Mouse (Mus musculus) heart, postnatal 0 days (tissue): Measurements from ENCODE around the gene Mbnl2. TPM values are rescaled to one million over a fixed set of nuclear protein-coding genes. Genes with fewer than 3 reads are reported as not detected.

Experiments
- ATAC-seq: fragments of 200-750 bp; cut with Nextera tagmentation; 2 replicates; pipeline ENCODE4 v1.8.0; 2017; ENCODE audit warnings: low read depth, moderate number of reproducible peaks, moderate library complexity; ENCODE audit not compliant: insufficient read depth
- DNase-seq: peaks from one replicate; pipeline ENCODE4 v3.0.0-alpha.2; 2016; ENCODE audit warnings: low spot score
- H3K27ac ChIP-seq: fragments of 300-500 bp; sonication (generic); 2 replicates; pipeline ENCODE4 v1.5.1; 2014; ENCODE audit warnings: low read depth, mild to moderate bottlenecking
- H3K27me3 ChIP-seq: fragments of 300-500 bp; sonication (generic); 2 replicates; pipeline ENCODE4 v1.6.1; 2014; ENCODE audit warnings: low read length, mixed read lengths; ENCODE audit not compliant: control insufficient read depth, insufficient read depth
- H3K36me3 ChIP-seq: fragments of 300-500 bp; sonication (generic); replicated peaks from 2 replicates; pipeline ENCODE4 v1.6.1; 2014; ENCODE audit warnings: low read length, mixed read lengths; ENCODE audit not compliant: control insufficient read depth, insufficient read depth
- H3K4me1 ChIP-seq: fragments of 300-500 bp; sonication (generic); 2 replicates; pipeline ENCODE4 v1.6.1; 2014; ENCODE audit warnings: antibody characterized with exemption; ENCODE audit not compliant: control insufficient read depth, insufficient read depth
- H3K4me2 ChIP-seq: fragments of 300-500 bp; sonication (generic); 2 replicates; pipeline ENCODE4 v1.6.1; 2014; ENCODE audit warnings: low read depth, mild to moderate bottlenecking, low read length, moderate library complexity
- H3K4me3 ChIP-seq: fragments of 300-500 bp; sonication (generic); 2 replicates; pipeline ENCODE4 v1.5.1; 2014; ENCODE audit warnings: low read depth, low read length
- H3K9ac ChIP-seq: fragments of 300-500 bp; sonication (generic); replicated peaks from 2 replicates; pipeline ENCODE4 v1.6.1; 2014; ENCODE audit warnings: low read depth, low read length, mixed read lengths
- H3K9me3 ChIP-seq: fragments of 300-500 bp; sonication (generic); replicated peaks from 2 replicates; pipeline ENCODE4 v1.6.1; 2016; ENCODE audit warnings: low read length; ENCODE audit not compliant: control insufficient read depth
- CTCF ChIP-seq: IDR thresholded peaks from 2 replicates; pipeline ENCODE4 v1.5.1; 2016; ENCODE audit warnings: antibody characterized with exemption, control low read depth, low read depth
- EP300 ChIP-seq: IDR thresholded peaks from 2 replicates; pipeline ENCODE4 v1.6.1; 2016; ENCODE audit warnings: antibody characterized with exemption, low read depth
- WGBS: fragments of 180-500 bp; shearing (Covaris S2); extraction: QIAGEN DNeasy Blood & Tissue Kit; methylation state at CpG from one replicate; pipeline ENCODE4 v1.1.7; 2014; 5-methylcytosine and 5-hydroxymethylcytosine counted together
- polyA plus RNA-seq: library from polyadenylated mRNA; unstranded; fragments of >200 nt; fragmentation: Nextera tagmentation; extraction: Ambion mirVana; gene quantifications from 2 replicates; pipeline ENCODE4 v1.2.1, GENCODE M21; 2015
- total RNA-seq: library from RNA; depleted of rRNA; stranded (reverse); fragments of >200 nt; gene quantifications from 2 replicates; pipeline ENCODE4 v1.2.3, GENCODE M21; 2014; ENCODE audit warnings: low replicate concordance

Mbnl2 gene
- total and polyA plus RNA-seq, 2 experiments from 2014 or later = 137 to 288 TPM

GRCm38 (mm10) chr14:120289065-120289464 is 13.6 kb downstream of the Mbnl2 start:
- DNase-seq = peak; percentile 68
- Histone ChIP-seq H3K27ac (peak overlapping the region; percentile 84), H3K4me1 (peaks cover 86% of the 10 kb centered on the region), H3K4me3 (no peak overlapping the region), H3K36me3 (peaks cover 10% of the 10 kb centered on the region), H3K4me2 (peak overlapping the region; percentile 13; the same call in 1 of the 2 replicates), H3K9me3 (no peaks in the 10 kb centered on the region), H3K9ac (peak overlapping the region; percentile 12; the same call in 1 of the 2 replicates), H3K27me3 (no peaks in the 10 kb centered on the region)
- TF ChIP-seq EP300 (no peak), CTCF (no peak)
- 9% methylated on average over 9 of the region's 9 CpGs for WGBS
- ATAC-seq = peak; percentile 52

GRCm38 (mm10) chr14:120289528-120289927 is 14.1 kb downstream of the Mbnl2 start:
- Histone ChIP-seq H3K4me2 (no peak overlapping the region), H3K27me3 (no peaks in the 10 kb centered on the region), H3K4me1 (peaks cover 86% of the 10 kb centered on the region), H3K9ac (peak overlapping the region; percentile 12; the same call in 1 of the 2 replicates), H3K36me3 (peaks cover 5% of the 10 kb centered on the region), H3K27ac (peak overlapping the region; percentile 84), H3K9me3 (no peaks in the 10 kb centered on the region), H3K4me3 (no peak overlapping the region)
- ATAC-seq (no peak), DNase-seq (peak; percentile 5)
- 23% methylated on average over 7 of the region's 7 CpGs for WGBS
- TF ChIP-seq CTCF (no peak), EP300 (no peak)

- no peak for DNase-seq
- Histone ChIP-seq H3K9me3 (no peaks in the 10 kb centered on the region), H3K27me3 (no peaks in the 10 kb centered on the region), H3K27ac (0 out of 2 replicates have a peak overlapping the region, but pooled peaks have one; percentile 93), H3K4me2 (no peak overlapping the region), H3K4me3 (no peak overlapping the region), H3K9ac (no peak overlapping the region), H3K36me3 (peaks cover 11% of the 10 kb centered on the region; the same call in 1 of the 2 replicates), H3K4me1 (peaks cover 86% of the 10 kb centered on the region)
- ATAC-seq = no peak
- 90% methylated on average over 13 of the region's 13 CpGs for WGBS
- TF ChIP-seq CTCF = no peak
These were observed 15.8 kb downstream of the Mbnl2 start for GRCm38 (mm10) chr14:120291226-120291757.

GRCm38 (mm10) chr14:120292133-120292532 is 16.7 kb downstream of the Mbnl2 start:
- TF ChIP-seq CTCF (no peak), EP300 (no peak)
- Histone ChIP-seq H3K27ac (peak overlapping the region; percentile 93), H3K4me2 (no peak overlapping the region), H3K4me3 (no peak overlapping the region), H3K4me1 (peaks cover 86% of the 10 kb centered on the region), H3K36me3 (peaks cover 11% of the 10 kb centered on the region; the same call in 1 of the 2 replicates), H3K27me3 (no peaks in the 10 kb centered on the region), H3K9me3 (no peaks in the 10 kb centered on the region), H3K9ac (0 out of 2 replicates have a peak overlapping the region, but pooled peaks have one; percentile 38)
- DNase-seq = peak; percentile 6
- 53% methylated on average over 5 of the region's 5 CpGs for WGBS
- ATAC-seq = no peak

GRCm38 (mm10) chr14:120292617-120293195 is 17.2 kb downstream of the Mbnl2 start:
- peaks cover 11% of the 10 kb centered on the region; the same call in 1 of the 2 replicates for H3K36me3 ChIP-seq
- peak overlapping the region; percentile 93 for H3K27ac ChIP-seq
- 19% methylated on average over 6 of the region's 6 CpGs for WGBS
- no peak for DNase-seq
- H3K4me1 ChIP-seq = peaks cover 85% of the 10 kb centered on the region
- no peak overlapping the region for H3K4me3 ChIP-seq
- no peaks in the 10 kb centered on the region for H3K27me3 ChIP-seq
- H3K4me2 ChIP-seq = no peak overlapping the region
- peak; percentile 17; the same call in 1 of the 2 replicates for ATAC-seq
- H3K9ac ChIP-seq = 0 out of 2 replicates have a peak overlapping the region, but pooled peaks have one; percentile 38
- no peaks in the 10 kb centered on the region for H3K9me3 ChIP-seq
- TF ChIP-seq CTCF (no peak), EP300 (no peak)
